Mouse (Mus musculus) CD4-positive naive resting alpha-beta T cell, adult 57 days (primary cell): ENCODE measurements around the gene 4930550L24Rik. TPM values are rescaled to one million over a fixed set of nuclear protein-coding genes. Genes with fewer than 3 reads are reported as not detected.

ENCODE experiments used
- total RNA-seq: library from RNA; stranded (reverse); gene quantifications from one replicate; pipeline ENCODE4 v1.2.4, GENCODE M21; 2023

Gene 4930550L24Rik
- total RNA-seq, result not detected

GRCm38 (mm10) chrX:58909060-58909459 is at the start of gene 4930550L24Rik:
Gene 4930550L24Rik (plus strand): TSS chrX:58909360.

